Mouse (Mus musculus) limb, embryonic 10.5 days (tissue): ENCODE results near the gene Arhgap30. TPM values are rescaled to one million over a fixed set of nuclear protein-coding genes. Genes with fewer than 3 reads are reported as not detected.

Experiments used
- DNase-seq: peaks from one replicate; pipeline ENCODE4 v3.0.0-alpha.2; 2017; ENCODE audit warnings: low spot score
- H3K27ac ChIP-seq: fragments of 300-500 bp; sonication (generic); 2 replicates; pipeline ENCODE4 v1.5.1; 2016; ENCODE audit warnings: mild to moderate bottlenecking
- H3K27me3 ChIP-seq: fragments of 300-500 bp; sonication (generic); 2 replicates; pipeline ENCODE4 v1.6.1; 2016; ENCODE audit warnings: low read depth, mild to moderate bottlenecking; ENCODE audit not compliant: poor library complexity, severe bottlenecking
- H3K36me3 ChIP-seq: fragments of 300-500 bp; sonication (generic); 2 replicates; pipeline ENCODE4 v1.6.1; 2016; ENCODE audit warnings: mild to moderate bottlenecking, moderate library complexity
- H3K4me1 ChIP-seq: fragments of 300-500 bp; sonication (generic); 2 replicates; pipeline ENCODE4 v1.6.1; 2016
- H3K4me3 ChIP-seq: fragments of 300-500 bp; sonication (generic); 2 replicates; pipeline ENCODE4 v1.5.1; 2016; ENCODE audit warnings: mild to moderate bottlenecking, moderate library complexity
- H3K9me3 ChIP-seq: fragments of 300-500 bp; sonication (generic); replicated peaks from 2 replicates; pipeline ENCODE4 v1.6.1; 2016; ENCODE audit warnings: mild to moderate bottlenecking
- WGBS: fragments of 180-500 bp; shearing (Covaris S2); methylation state at CpG from one replicate; pipeline ENCODE4 v1.1.7; 2016; 5-methylcytosine and 5-hydroxymethylcytosine counted together
- polyA plus RNA-seq: library from polyadenylated mRNA; unstranded; fragments of >200 nt; fragmentation: Nextera tagmentation; extraction: Ambion mirVana; gene quantifications from 2 replicates; pipeline ENCODE4 v1.2.1, GENCODE M21; 2016

Gene Arhgap30
- polyA plus RNA-seq, 1 experiment from 2014 or later = 0.69 TPM

DNA sequence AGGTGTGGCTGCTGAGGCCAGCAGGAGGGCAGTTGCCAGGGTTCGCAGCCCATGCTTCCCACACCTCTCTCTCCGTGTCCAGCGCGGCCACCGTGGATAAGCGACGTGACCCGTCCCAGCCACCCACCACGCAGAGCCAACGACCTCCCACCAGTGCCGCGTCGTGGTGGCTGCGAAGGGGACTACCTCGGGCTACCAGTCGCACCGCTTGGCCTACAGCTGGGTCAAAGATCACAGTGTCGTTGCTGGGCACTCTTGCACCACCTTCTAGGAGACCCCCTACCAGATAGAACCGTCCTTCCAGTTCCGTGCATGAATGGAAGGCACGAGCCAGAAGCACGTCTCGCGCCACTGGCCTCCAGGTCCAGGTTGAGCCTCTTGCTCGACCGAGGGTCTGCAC is 28.5 kb upstream of the Arhgap30 start:
- H3K9me3 ChIP-seq = no peaks in the 10 kb centered on the region
- DNase-seq = no peak
- peak overlapping the region; percentile 64 for H3K4me3 ChIP-seq
- H3K27me3 ChIP-seq = no peaks in the 10 kb centered on the region
- peak overlapping the region; percentile 84 for H3K27ac ChIP-seq
- H3K4me1 ChIP-seq = peaks cover 22% of the 10 kb centered on the region
- H3K36me3 ChIP-seq = peaks cover 36% of the 10 kb centered on the region
- WGBS = 4% methylated on average over 26 of the region's 26 CpGs

DNA sequence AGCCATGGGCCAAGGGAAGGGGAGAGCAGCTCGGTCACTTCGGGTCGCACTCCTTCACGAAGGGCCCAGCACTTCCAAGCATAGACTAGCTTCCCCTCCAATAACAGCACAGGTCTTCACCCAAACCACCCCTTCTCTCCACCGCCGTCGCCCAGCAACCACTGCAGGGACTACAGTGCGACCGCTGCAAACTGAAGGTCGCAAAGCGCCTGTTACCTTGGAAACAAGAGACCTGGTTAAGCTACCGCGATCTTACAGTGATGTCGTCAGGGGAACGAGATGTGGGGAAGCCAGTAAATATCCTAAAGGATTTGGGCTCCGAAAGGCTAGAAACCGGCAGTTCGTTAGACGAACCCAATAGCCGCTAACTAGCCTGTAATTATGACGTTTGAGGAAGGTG is 28.1 kb upstream of the Arhgap30 start, which contains the start of gene Klhdc9:
TSS of gene Klhdc9 (minus strand) at position 143 of the 400 bp plus-strand sequence.
- Histone ChIP-seq H3K27me3 (no peaks in the 10 kb centered on the region), H3K9me3 (no peaks in the 10 kb centered on the region), H3K36me3 (peaks cover 36% of the 10 kb centered on the region), H3K4me3 (peak within 1 kb of the TSS; percentile 64), H3K27ac (peak within 1 kb of the TSS; percentile 84), H3K4me1 (peaks cover 22% of the 10 kb centered on the region)
- WGBS = under 1% methylated on average over 21 of the region's 21 CpGs
- peak; percentile 94 for DNase-seq

DNA sequence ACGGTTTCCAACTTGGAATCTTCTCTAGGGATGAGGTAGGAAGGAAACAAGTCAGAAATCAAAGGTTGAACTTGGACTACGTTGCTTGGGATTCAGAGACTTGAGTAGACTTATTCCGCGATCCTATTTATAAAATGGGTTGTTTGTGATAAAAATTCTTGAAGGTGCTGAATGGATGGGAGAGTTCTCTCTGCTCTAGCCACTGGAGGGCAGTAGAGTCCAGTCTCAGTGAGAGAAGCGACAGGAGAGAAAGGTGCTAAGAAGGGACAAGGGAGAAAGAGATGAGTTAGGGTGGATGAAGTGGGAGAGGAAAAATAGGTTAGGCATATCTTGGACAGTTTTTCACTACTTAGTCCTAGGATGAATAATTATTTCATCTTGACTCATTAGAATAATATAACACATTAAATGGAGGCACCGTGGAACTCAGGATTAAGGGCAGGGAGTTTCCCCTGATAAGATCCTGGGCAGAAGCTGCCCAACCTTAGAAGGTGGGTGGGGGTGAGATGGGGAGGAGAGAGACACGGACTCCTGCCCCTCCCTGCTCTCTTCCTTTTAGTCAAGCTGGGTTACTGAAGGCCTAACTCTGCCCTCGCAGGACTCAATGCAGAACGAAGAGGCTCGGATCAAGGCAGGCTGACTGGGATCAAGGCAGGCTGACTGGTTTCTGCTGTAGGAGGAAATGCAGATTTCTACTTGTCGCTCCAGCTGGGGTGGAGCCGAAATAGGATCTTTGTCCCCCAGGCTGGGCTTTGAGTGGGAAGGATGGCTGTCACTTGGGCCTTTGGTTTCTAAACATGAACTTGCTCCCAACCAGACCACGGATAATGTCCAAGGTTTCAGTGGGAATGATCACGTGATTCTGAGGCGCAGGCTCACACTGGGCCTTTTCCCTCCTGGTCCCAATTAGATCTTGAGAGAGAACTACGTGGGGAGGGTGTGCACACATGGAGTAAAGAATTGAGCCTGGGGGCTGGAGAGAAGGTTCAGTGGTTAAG is 27.3 kb upstream of the Arhgap30 start:
- peaks cover 22% of the 10 kb centered on the region for H3K4me1 ChIP-seq
- H3K27ac ChIP-seq = peak overlapping the region; percentile 84
- no peaks in the 10 kb centered on the region for H3K27me3 ChIP-seq
- WGBS = 23% methylated on average over 16 of the region's 16 CpGs
- no peaks in the 10 kb centered on the region for H3K9me3 ChIP-seq
- H3K4me3 ChIP-seq = peak overlapping the region; percentile 64
- H3K36me3 ChIP-seq = peaks cover 32% of the 10 kb centered on the region
- peak; percentile 66 for DNase-seq

DNA sequence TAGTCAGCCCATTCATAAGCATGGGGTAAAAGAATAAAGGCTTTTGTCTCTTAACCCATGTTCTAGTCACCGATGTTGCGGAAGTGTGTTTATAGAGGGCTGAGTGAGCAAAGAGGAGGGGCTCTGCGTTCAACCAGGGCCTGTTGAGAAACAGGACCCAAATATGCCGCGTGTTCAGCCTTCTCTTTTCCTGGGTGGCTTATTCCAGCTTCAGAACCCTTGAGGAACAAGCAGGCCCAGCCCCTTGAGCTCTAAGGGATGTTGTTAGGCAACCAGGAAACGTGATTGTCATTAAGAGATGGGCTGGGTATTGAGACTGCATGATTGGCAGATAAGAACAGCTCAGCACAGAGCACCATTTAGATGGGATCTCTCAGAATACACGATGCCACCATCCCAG is 22.8 kb upstream of the Arhgap30 start:
- Histone ChIP-seq H3K4me1 (peaks cover 15% of the 10 kb centered on the region), H3K27me3 (peaks cover 12% of the 10 kb centered on the region; the same call in 1 of the 2 replicates), H3K9me3 (no peaks in the 10 kb centered on the region), H3K27ac (no peak overlapping the region), H3K4me3 (no peak overlapping the region), H3K36me3 (no peaks in the 10 kb centered on the region)
- no peak for DNase-seq
- WGBS = 75% methylated on average over 7 of the region's 7 CpGs

DNA sequence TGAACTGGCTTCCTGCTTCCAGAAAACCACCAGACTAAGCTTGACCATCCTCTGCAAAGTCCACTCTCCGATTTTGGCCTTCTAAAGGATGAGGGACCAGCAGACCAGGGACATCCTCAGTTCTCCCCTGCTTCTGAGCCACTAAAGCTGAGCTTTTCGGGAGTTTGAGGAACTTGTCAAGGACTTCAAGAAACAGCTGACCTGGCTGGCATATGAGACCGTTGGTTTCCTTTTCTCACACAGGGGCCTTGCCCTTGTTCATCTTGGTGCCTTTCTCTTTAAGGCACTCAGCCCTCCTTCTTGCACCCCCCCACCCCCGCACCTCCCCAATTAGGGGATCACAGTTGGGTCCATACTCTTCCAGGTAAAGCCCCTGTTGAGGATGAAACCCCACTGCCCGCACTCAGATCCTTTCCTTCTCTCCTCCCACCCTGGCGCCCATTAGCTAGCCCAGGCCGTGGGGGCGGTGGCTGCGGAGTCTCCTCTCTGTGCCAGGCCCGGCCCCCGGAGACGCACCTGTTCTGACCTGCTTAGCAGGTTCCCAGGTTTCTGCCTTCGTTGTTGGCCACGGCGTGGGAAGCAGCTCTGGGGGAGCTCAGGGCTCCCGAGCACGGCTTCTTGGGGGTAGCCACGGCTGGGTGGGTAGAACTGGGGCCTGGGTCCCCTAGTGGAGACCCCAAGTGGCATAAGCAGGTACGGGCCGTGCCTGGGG is 18.8 kb upstream of the Arhgap30 start, which contains the start of gene Nectin4:
TSS of gene Nectin4 (plus strand) at position 255 of the 712 bp plus-strand sequence.
- peaks cover 22% of the 10 kb centered on the region for H3K4me1 ChIP-seq
- H3K36me3 ChIP-seq = no peaks in the 10 kb centered on the region
- H3K27ac ChIP-seq = no peak within 1 kb of the TSS
- H3K9me3 ChIP-seq = no peaks in the 10 kb centered on the region
- peak within 1 kb of the TSS; percentile 15; the same call in 1 of the 2 replicates for H3K4me3 ChIP-seq
- no peak for DNase-seq
- H3K27me3 ChIP-seq = peaks cover 33% of the 10 kb centered on the region; the same call in 1 of the 2 replicates
- WGBS = 41% methylated on average over 20 of the region's 20 CpGs

DNA sequence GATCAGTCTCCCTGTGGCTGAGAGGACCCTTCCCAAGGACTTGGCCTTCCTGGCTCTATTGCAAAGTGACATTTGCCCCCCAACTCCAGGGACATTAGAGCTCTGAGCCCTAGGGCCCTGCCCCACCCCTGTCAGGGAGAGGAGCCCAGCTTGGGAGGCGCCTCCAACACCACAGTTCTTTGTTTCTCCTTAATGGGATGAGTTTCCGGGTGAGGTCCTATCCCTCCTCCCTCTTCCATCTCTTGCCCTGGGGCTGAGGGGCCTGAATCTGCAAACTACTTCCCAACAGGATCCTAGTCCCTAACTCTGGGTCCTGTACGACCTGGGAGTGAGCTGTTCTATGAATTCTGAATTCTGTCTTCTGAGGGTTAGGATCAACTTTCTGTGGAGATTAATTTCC is 15.9 kb upstream of the Arhgap30 start:
- H3K27ac ChIP-seq = no peak overlapping the region
- peaks cover 27% of the 10 kb centered on the region for H3K4me1 ChIP-seq
- DNase-seq = no peak
- H3K9me3 ChIP-seq = no peaks in the 10 kb centered on the region
- H3K27me3 ChIP-seq = peaks cover 34% of the 10 kb centered on the region; the same call in 1 of the 2 replicates
- H3K4me3 ChIP-seq = no peak overlapping the region
- 51% methylated on average over 3 of the region's 3 CpGs for WGBS
- no peaks in the 10 kb centered on the region for H3K36me3 ChIP-seq

DNA sequence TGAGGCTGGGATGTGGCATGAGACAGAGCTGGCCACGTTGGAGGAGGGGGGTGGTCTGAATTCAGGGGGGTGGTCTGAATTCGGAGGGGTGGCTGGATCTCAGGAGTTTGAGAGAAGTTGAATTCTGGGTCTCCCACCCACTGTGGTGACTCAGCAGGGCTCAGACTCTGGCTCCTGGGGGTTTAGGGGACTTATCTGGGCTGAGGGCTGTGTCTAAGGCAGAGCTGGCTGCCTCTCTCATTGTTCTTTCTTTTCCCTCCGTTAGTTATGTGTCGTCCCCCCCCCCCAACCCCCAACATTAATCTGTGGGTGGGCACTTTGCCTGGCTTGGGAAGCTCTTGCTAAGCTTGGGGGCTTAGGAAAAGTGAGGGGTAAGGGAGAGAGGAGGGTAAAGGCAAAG is 14.8 kb upstream of the Arhgap30 start:
- H3K27ac ChIP-seq = peak overlapping the region; percentile 36; the same call in 1 of the 2 replicates
- H3K4me3 ChIP-seq = no peak overlapping the region
- H3K27me3 ChIP-seq = peaks cover 44% of the 10 kb centered on the region
- H3K36me3 ChIP-seq = no peaks in the 10 kb centered on the region
- H3K9me3 ChIP-seq = no peaks in the 10 kb centered on the region
- WGBS = 15% methylated on average over 4 of the region's 4 CpGs
- no peak for DNase-seq
- H3K4me1 ChIP-seq = peaks cover 27% of the 10 kb centered on the region

DNA sequence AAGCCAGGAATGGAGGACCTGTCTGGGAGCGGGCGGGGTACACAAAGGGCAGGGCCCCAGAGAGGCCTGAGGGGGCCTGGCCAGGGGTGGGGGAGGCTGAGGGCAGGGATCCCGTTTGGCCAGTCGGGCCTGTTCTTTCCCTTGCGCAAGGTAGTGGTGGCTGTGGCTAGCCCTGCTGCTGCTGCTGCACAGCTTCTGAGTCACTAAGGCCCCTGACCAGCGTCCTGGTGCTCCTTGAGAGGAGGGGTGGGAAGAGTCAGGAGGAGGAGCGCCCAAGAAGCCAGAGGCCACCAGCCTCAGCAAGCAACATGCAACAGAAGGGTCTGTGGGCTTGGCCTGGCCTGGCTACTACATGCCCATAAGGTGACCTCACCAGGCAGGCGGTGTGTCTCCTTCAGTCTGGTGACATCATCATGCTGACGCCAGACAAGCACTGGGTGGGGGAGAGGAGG is 13.1 kb upstream of the Arhgap30 start:
- peaks cover 52% of the 10 kb centered on the region for H3K27me3 ChIP-seq
- no peak overlapping the region for H3K27ac ChIP-seq
- no peaks in the 10 kb centered on the region for H3K36me3 ChIP-seq
- H3K4me1 ChIP-seq = peaks cover 27% of the 10 kb centered on the region
- DNase-seq = no peak
- H3K9me3 ChIP-seq = no peaks in the 10 kb centered on the region
- WGBS = 50% methylated on average over 9 of the region's 9 CpGs
- no peak overlapping the region for H3K4me3 ChIP-seq

DNA sequence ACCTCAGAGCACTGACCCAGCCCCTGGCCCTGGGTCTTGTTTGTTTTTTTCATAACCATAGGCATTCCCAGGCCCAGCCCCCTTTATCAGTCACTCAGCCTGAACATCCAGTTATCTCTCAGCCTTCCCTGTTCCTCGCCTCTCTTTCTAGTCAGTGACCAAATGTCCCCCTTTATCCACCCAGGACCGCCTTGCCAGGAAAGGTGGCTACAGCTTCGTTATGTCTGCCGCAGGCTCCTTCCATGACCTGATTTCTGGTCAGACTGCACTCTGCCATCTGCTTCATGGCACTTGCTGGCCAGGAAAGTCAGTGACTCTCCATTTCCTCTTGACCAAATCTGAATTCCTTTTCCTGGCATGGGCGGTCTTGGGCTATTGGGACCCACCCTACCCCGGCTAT is 10.5 kb upstream of the Arhgap30 start:
- Histone ChIP-seq H3K36me3 (no peaks in the 10 kb centered on the region), H3K9me3 (no peaks in the 10 kb centered on the region), H3K27ac (no peak overlapping the region), H3K4me3 (no peak overlapping the region), H3K4me1 (peaks cover 21% of the 10 kb centered on the region), H3K27me3 (peaks cover 50% of the 10 kb centered on the region)
- 90% methylated on average over 6 of the region's 6 CpGs for WGBS
- no peak for DNase-seq

DNA sequence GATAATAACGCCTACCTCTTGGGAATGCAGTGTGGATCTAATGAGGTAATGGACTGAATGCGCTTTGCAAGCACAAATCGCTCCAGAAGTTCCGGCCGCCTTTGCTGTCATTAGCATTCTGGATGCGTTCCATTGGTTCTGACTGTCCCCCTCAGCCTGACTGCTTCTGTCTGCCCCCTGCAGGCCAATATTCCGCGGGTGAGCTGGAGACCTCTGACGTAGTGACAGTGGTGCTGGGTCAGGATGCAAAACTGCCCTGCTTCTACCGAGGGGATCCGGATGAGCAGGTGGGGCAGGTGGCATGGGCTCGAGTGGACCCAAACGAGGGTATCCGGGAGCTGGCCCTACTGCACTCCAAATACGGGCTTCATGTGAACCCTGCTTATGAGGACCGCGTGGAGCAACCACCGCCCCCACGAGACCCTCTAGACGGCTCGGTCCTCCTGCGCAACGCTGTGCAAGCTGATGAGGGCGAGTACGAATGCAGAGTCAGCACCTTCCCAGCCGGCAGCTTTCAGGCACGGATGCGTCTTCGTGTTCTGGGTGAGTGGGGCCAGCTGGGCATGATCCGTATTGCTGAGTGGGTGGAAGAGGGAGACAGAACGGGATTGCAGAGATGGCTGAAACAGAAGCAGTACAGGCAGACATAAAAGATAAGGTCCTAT is 8.7 kb upstream of the Arhgap30 start:
- H3K9me3 ChIP-seq = no peaks in the 10 kb centered on the region
- no peak overlapping the region for H3K27ac ChIP-seq
- H3K36me3 ChIP-seq = no peaks in the 10 kb centered on the region
- peak; percentile 68 for DNase-seq
- peaks cover 11% of the 10 kb centered on the region for H3K4me1 ChIP-seq
- H3K4me3 ChIP-seq = peak overlapping the region; percentile 33
- peaks cover 57% of the 10 kb centered on the region for H3K27me3 ChIP-seq
- 8% methylated on average over 31 of the region's 31 CpGs for WGBS

DNA sequence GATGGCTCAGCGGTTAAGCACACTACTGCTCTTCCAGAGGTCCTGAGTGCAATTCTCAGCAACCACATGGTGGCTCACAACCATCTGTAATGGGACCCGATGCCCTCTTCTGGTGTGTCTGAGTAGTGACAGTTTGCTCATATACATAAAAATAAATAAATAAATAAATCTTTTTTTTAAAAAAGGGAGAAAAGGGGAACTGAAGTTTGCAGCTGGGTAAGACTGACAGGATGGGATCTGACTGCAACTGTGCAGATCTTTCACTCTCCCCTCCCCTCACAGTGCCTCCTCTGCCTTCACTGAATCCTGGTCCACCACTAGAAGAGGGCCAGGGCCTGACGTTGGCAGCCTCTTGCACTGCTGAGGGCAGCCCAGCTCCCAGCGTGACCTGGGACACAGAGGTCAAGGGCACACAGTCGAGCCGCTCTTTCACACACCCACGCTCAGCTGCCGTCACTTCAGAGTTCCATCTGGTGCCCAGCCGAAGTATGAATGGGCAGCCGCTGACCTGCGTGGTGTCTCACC is 6.6 kb upstream of the Arhgap30 start:
- peaks cover 16% of the 10 kb centered on the region for H3K4me1 ChIP-seq
- H3K4me3 ChIP-seq = no peak overlapping the region
- H3K27me3 ChIP-seq = peaks cover 61% of the 10 kb centered on the region
- no peaks in the 10 kb centered on the region for H3K9me3 ChIP-seq
- no peak overlapping the region for H3K27ac ChIP-seq
- no peaks in the 10 kb centered on the region for H3K36me3 ChIP-seq
- DNase-seq = no peak
- WGBS = 86% methylated on average over 11 of the region's 11 CpGs

DNA sequence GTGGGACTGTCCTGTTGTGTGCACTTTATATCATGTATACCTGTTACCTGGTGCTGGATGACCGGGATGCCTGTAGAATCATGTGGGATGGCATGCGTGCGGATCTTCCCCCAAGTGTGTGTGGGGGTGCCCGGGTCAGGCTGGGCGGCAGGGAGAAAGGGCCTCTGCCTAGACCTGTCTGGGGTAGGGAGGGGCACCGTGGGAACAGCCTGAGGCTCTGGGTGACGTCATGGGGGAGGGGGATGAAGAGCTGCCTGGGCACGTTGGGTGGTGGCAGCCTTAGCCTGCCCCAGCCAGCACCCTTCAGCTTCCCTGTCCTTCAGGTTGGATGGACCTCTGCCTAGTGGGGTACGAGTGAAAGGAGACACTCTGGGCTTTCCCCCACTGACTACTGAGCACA is 4.4 kb upstream of the Arhgap30 start:
- no peaks in the 10 kb centered on the region for H3K36me3 ChIP-seq
- H3K9me3 ChIP-seq = no peaks in the 10 kb centered on the region
- 64% methylated on average over 9 of the region's 9 CpGs for WGBS
- H3K4me1 ChIP-seq = peaks cover 27% of the 10 kb centered on the region
- peaks cover 45% of the 10 kb centered on the region for H3K27me3 ChIP-seq
- H3K27ac ChIP-seq = no peak overlapping the region
- DNase-seq = no peak
- H3K4me3 ChIP-seq = no peak overlapping the region
